Mouse (Mus musculus): ENCODE results near the gene Ano2.

Ano2 gene

GRCm38 (mm10) chr6:125743203-125744100, 53.2 kb downstream of the Ano2 start:
- no peak for DNase-seq

GRCm38 (mm10) chr6:125747322-125747930, 57.2 kb downstream of the Ano2 start:
- peak; percentile 23 for DNase-seq

- DNase-seq = no peak
These were observed 58.4 kb downstream of the Ano2 start for GRCm38 (mm10) chr6:125748646-125749045.

- no peak for DNase-seq
These were observed 72.8 kb downstream of the Ano2 start for GRCm38 (mm10) chr6:125762851-125763519.

GRCm38 (mm10) chr6:125773256-125773655, 83.0 kb downstream of the Ano2 start:
- DNase-seq = peak; percentile 26

GRCm38 (mm10) chr6:125776291-125776690, 86.1 kb downstream of the Ano2 start:
- DNase-seq = no peak

GRCm38 (mm10) chr6:125802954-125803353, 112.7 kb downstream of the Ano2 start:
- DNase-seq = peak; percentile 45

GRCm38 (mm10) chr6:125803364-125804011, 113.3 kb downstream of the Ano2 start:
- peak; percentile 70 for DNase-seq

- peak; percentile 63 for DNase-seq
These were observed 118.9 kb downstream of the Ano2 start for GRCm38 (mm10) chr6:125808996-125809649.

- DNase-seq = peak; percentile 21
These were observed 121.2 kb downstream of the Ano2 start for GRCm38 (mm10) chr6:125811395-125811794.

GRCm38 (mm10) chr6:125838121-125838520, 147.9 kb downstream of the Ano2 start:
- peak; percentile 4 for DNase-seq

GRCm38 (mm10) chr6:125841284-125841683, 151.1 kb downstream of the Ano2 start:
- DNase-seq = no peak

GRCm38 (mm10) chr6:125851196-125851595, 161.0 kb downstream of the Ano2 start:
- DNase-seq = no peak

- no peak for DNase-seq
These were observed 168.1 kb downstream of the Ano2 start for GRCm38 (mm10) chr6:125858294-125858693.

GRCm38 (mm10) chr6:125868516-125868915, 178.3 kb downstream of the Ano2 start:
- peak; percentile 75 for DNase-seq

GRCm38 (mm10) chr6:125871482-125871881, 181.3 kb downstream of the Ano2 start:
- no peak for DNase-seq

- DNase-seq = no peak
These were observed 184.5 kb downstream of the Ano2 start for GRCm38 (mm10) chr6:125874742-125875141.

GRCm38 (mm10) chr6:125876884-125877283, 186.7 kb downstream of the Ano2 start:
- DNase-seq = no peak

- DNase-seq = no peak
These were observed 188.5 kb downstream of the Ano2 start for GRCm38 (mm10) chr6:125878671-125879070.

- no peak for DNase-seq
These were observed 189.1 kb downstream of the Ano2 start for GRCm38 (mm10) chr6:125879306-125879705.

- DNase-seq = no peak
These were observed 198.4 kb downstream of the Ano2 start for GRCm38 (mm10) chr6:125888596-125888995.

- no peak for DNase-seq
These were observed 204.1 kb downstream of the Ano2 start for GRCm38 (mm10) chr6:125894340-125894739.

GRCm38 (mm10) chr6:125914446-125914845, 224.2 kb downstream of the Ano2 start:
- no peak for DNase-seq
